ENCODE assay signal across 11 mouse cellular contexts in the genomic region with DNA sequence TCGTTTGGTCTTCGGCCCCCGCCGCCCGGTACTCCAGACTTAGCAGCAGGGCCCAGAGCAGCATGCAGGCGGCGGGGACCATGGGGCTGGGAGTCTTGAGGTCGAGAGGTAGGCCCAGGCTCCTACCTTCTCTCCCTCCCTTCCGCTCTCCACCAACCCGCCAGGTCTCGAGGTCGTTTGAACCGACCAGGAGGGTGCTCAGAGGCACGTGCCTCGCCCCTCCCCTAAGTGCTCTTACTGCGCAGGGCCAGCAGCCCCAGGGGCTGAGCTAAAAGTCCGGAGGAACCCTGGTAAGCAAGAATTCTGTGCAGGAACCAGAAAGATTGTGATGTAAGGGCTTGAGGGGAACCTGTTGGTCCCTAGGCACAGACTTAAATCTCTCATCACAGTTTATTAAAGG. TPM values are rescaled to one million over a fixed set of nuclear protein-coding genes. Genes with fewer than 3 reads are reported as not detected.
DNase-seq lines count a peak whose midpoint lies in the region; ATAC-seq lines count a peak whose summit lies in the region.
"Had no signal": no experiment of that assay in that cellular context is flagged by ENCODE, and none has a peak within 500 bp of the region (broad histone marks: within the 10 kb centered on the region; RNA-seq: fewer than 3 reads in every experiment).

No protein-coding gene starts in this region.

- no peak overlapping the region for H3K27ac ChIP-seq in heart, embryonic 12.5 days (ENCODE audit: poor library complexity, severe bottlenecking)
- no peak overlapping the region for H3K27ac ChIP-seq in lung, embryonic 15.5 days
- no peak overlapping the region for H3K27ac ChIP-seq in embryonic facial prominence, embryonic 13.5 days
- no peak overlapping the region for H3K27ac ChIP-seq in liver, embryonic 16.5 days (ENCODE audit: low read length)

- H3K4me2 ChIP-seq in heart, embryonic 12.5 days, result peak overlapping the region; percentile 34
- peak overlapping the region; percentile 34; the same call in 1 of the 2 replicates for H3K4me2 ChIP-seq in lung, embryonic 15.5 days
- peak overlapping the region; percentile 12; the same call in 1 of the 2 replicates for H3K4me2 ChIP-seq in embryonic facial prominence, embryonic 13.5 days
- H3K4me2 ChIP-seq in liver, embryonic 16.5 days (ENCODE audit: low read depth, low read length), result no peak overlapping the region

- peak overlapping the region; percentile 26 for H3K9ac ChIP-seq in heart, embryonic 12.5 days
- no peak overlapping the region for H3K9ac ChIP-seq in lung, embryonic 15.5 days
- H3K9ac ChIP-seq in embryonic facial prominence, embryonic 13.5 days, result peak overlapping the region; percentile 32; the same call in 1 of the 2 replicates
- no peak overlapping the region for H3K9ac ChIP-seq in liver, embryonic 16.5 days (ENCODE audit: low read depth, low read length)

- intact Hi-C loops in heart, postnatal 10 days (cut with DNase I), result no loop called here

- H3K36me3 ChIP-seq in heart, embryonic 12.5 days, result peaks cover 32% of the 10 kb centered on the region
- H3K36me3 ChIP-seq in lung, embryonic 15.5 days, result peaks cover 26% of the 10 kb centered on the region
- peaks cover 37% of the 10 kb centered on the region for H3K36me3 ChIP-seq in embryonic facial prominence, embryonic 13.5 days
- peaks cover 2% of the 10 kb centered on the region for H3K36me3 ChIP-seq in liver, embryonic 16.5 days (ENCODE audit: control insufficient read depth, insufficient read depth)

- no peak for DNase-seq in heart, postnatal 10 days
- DNase-seq in lung, postnatal 25 days (ENCODE audit: low spot score), result no peak
- DNase-seq in Muller cell, postnatal 12 days (ENCODE audit: inconsistent ontology term), result no peak
- no peak for DNase-seq in frontal cortex, postnatal 36 days (ENCODE audit: low spot score in 2 of 2)
- DNase-seq: right cerebral cortex, adult 18-20 months; thymus, postnatal 25 days had no signal

- H3K4me1 ChIP-seq in heart, embryonic 12.5 days (replicated peaks), result peaks cover 10% of the 10 kb centered on the region
- H3K4me1 ChIP-seq in lung, embryonic 15.5 days, result peaks cover 9% of the 10 kb centered on the region; the same call in 1 of the 2 replicates
- H3K4me1 ChIP-seq in embryonic facial prominence, embryonic 13.5 days, result 0 out of 2 replicates have a peak, but pooled peaks cover 3% of the 10 kb centered on the region
- H3K4me1 ChIP-seq in liver, embryonic 16.5 days (ENCODE audit: control insufficient read depth, low read depth, low read length), result no peaks in the 10 kb centered on the region

- H3K9me3 ChIP-seq in heart, embryonic 12.5 days (replicated peaks), result 0 out of 2 replicates have a peak, but pooled peaks cover 9% of the 10 kb centered on the region
- no peaks in the 10 kb centered on the region for H3K9me3 ChIP-seq in lung, embryonic 15.5 days
- H3K9me3 ChIP-seq in embryonic facial prominence, embryonic 13.5 days, result no peaks in the 10 kb centered on the region
- H3K9me3 ChIP-seq in liver, embryonic 16.5 days (replicated peaks; ENCODE audit: control insufficient read depth, low read length), result no peaks in the 10 kb centered on the region

- H3K4me3 ChIP-seq in heart, embryonic 12.5 days, result 0 out of 2 replicates have a peak overlapping the region, but pooled peaks have one; percentile 0
- no peak overlapping the region for H3K4me3 ChIP-seq in lung, embryonic 15.5 days
- H3K4me3 ChIP-seq in embryonic facial prominence, embryonic 13.5 days, result no peak overlapping the region
- no peak overlapping the region for H3K4me3 ChIP-seq in liver, embryonic 16.5 days (ENCODE audit: low read depth, low read length)

- 26% methylated on average over 17 of the region's 17 CpGs for WGBS in heart, embryonic 12.5 days
- 24% methylated on average over 17 of the region's 17 CpGs for WGBS in lung, embryonic 15.5 days
- 33% methylated on average over 17 of the region's 17 CpGs for WGBS in embryonic facial prominence, embryonic 13.5 days
- 44% methylated on average over 17 of the region's 17 CpGs for WGBS in liver, embryonic 16.5 days (ENCODE audit: insufficient replicate concordance)

- H3K27me3 ChIP-seq in heart, embryonic 12.5 days (replicated peaks), result no peaks in the 10 kb centered on the region
- no peaks in the 10 kb centered on the region for H3K27me3 ChIP-seq in lung, embryonic 15.5 days
- H3K27me3 ChIP-seq in embryonic facial prominence, embryonic 13.5 days, result no peaks in the 10 kb centered on the region
- no peaks in the 10 kb centered on the region for H3K27me3 ChIP-seq in liver, embryonic 16.5 days (ENCODE audit: control insufficient read depth, insufficient read depth, low read depth, low read length)

- ATAC-seq in heart, embryonic 12.5 days (ENCODE audit: insufficient number of reproducible peaks, low FRiP score), result 0 out of 2 replicates have a peak, but pooled peaks have one; percentile 13
- no peak for ATAC-seq in lung, embryonic 15.5 days (ENCODE audit: borderline replicate concordance, extremely low read depth, low FRiP score, low TSS enrichment)
- no peak for ATAC-seq in embryonic facial prominence, embryonic 13.5 days (ENCODE audit: insufficient number of reproducible peaks, insufficient read depth, low FRiP score, low TSS enrichment, low read depth)
- ATAC-seq in liver, embryonic 16.5 days (ENCODE audit: low read depth), result 0 out of 2 replicates have a peak, but pooled peaks have one; percentile 11
- ATAC-seq: CD4-positive, CD25-positive, alpha-beta regulatory T cell, adult 4 months had no signal

RNA-seq across cellular contexts. Expression of a gene that starts 0.5 kb away (rescaled TPM):
- 0.53 and 0.64 TPM in 2 replicates for polyA plus RNA-seq in heart, embryonic 12.5 days (2016; fragmentation: Nextera tagmentation; extraction: Ambion mirVana)
- total RNA-seq in heart, postnatal 10 days (2021), result under 1 TPM in 1 of 2 experiments, not detected in 1; 0.12 TPM
- polyA plus RNA-seq in lung, embryonic 15.5 days (2015; fragmentation: Nextera tagmentation; extraction: Ambion mirVana), result 0.32 and 0.60 TPM in 2 replicates
- polyA plus RNA-seq in embryonic facial prominence, embryonic 13.5 days (2015; fragmentation: Nextera tagmentation; extraction: Ambion mirVana), result 0.46 and 0.61 TPM in 2 replicates
- 0.07 TPM in 2 replicates for polyA plus RNA-seq in liver, embryonic 16.5 days (2015; fragmentation: Nextera tagmentation; extraction: Ambion mirVana)

RNA-seq across cellular contexts. Expression of a gene that starts 8.9 kb away (rescaled TPM):
- 12.8 and 13.6 TPM in 2 replicates for polyA plus RNA-seq in heart, embryonic 12.5 days (2016; fragmentation: Nextera tagmentation; extraction: Ambion mirVana)
- total RNA-seq in heart, postnatal 10 days (2021), result 1 to 10 TPM; 6.4 to 8.9 TPM
- 10.7 and 11.6 TPM in 2 replicates for polyA plus RNA-seq in lung, embryonic 15.5 days (2015; fragmentation: Nextera tagmentation; extraction: Ambion mirVana)
- 18.8 and 20.3 TPM in 2 replicates for polyA plus RNA-seq in embryonic facial prominence, embryonic 13.5 days (2015; fragmentation: Nextera tagmentation; extraction: Ambion mirVana)
- polyA plus RNA-seq in liver, embryonic 16.5 days (2015; fragmentation: Nextera tagmentation; extraction: Ambion mirVana), result 1.8 and 2.0 TPM in 2 replicates

RNA-seq across cellular contexts. Expression of a gene that starts 10.1 kb away (rescaled TPM):
- not detected in 2 replicates for polyA plus RNA-seq in heart, embryonic 12.5 days (2016; fragmentation: Nextera tagmentation; extraction: Ambion mirVana)
- not detected for total RNA-seq in heart, postnatal 10 days (2021)
- 4.0 and 4.1 TPM in 2 replicates for polyA plus RNA-seq in lung, embryonic 15.5 days (2015; fragmentation: Nextera tagmentation; extraction: Ambion mirVana)
- 4.9 and 6.2 TPM in 2 replicates for polyA plus RNA-seq in embryonic facial prominence, embryonic 13.5 days (2015; fragmentation: Nextera tagmentation; extraction: Ambion mirVana)
- not detected in 2 replicates for polyA plus RNA-seq in liver, embryonic 16.5 days (2015; fragmentation: Nextera tagmentation; extraction: Ambion mirVana)
- polyA plus RNA-seq: CD4-positive, CD25-positive, alpha-beta regulatory T cell, adult 4 months had no signal

RNA-seq across cellular contexts. Expression of a gene that starts 12.4 kb away (rescaled TPM):
- polyA plus RNA-seq in heart, embryonic 12.5 days (2016; fragmentation: Nextera tagmentation; extraction: Ambion mirVana), result 60.9 and 62.1 TPM in 2 replicates
- 10 to 100 TPM; 40.4 to 41.3 TPM for total RNA-seq in heart, postnatal 10 days (2021)
- 111 and 115 TPM in 2 replicates for polyA plus RNA-seq in lung, embryonic 15.5 days (2015; fragmentation: Nextera tagmentation; extraction: Ambion mirVana)
- 89.6 and 91.2 TPM in 2 replicates for polyA plus RNA-seq in embryonic facial prominence, embryonic 13.5 days (2015; fragmentation: Nextera tagmentation; extraction: Ambion mirVana)
- 36.4 and 37.3 TPM in 2 replicates for polyA plus RNA-seq in liver, embryonic 16.5 days (2015; fragmentation: Nextera tagmentation; extraction: Ambion mirVana)

RNA-seq across cellular contexts. Expression of a gene that starts 23.2 kb away (rescaled TPM):
- 7.7 and 8.9 TPM in 2 replicates for polyA plus RNA-seq in heart, embryonic 12.5 days (2016; fragmentation: Nextera tagmentation; extraction: Ambion mirVana)
- total RNA-seq in heart, postnatal 10 days (2021), result 10 to 100 TPM; 14.0 to 17.1 TPM
- 9.9 and 11.2 TPM in 2 replicates for polyA plus RNA-seq in lung, embryonic 15.5 days (2015; fragmentation: Nextera tagmentation; extraction: Ambion mirVana)
- 13.9 and 14.2 TPM in 2 replicates for polyA plus RNA-seq in embryonic facial prominence, embryonic 13.5 days (2015; fragmentation: Nextera tagmentation; extraction: Ambion mirVana)
- 6.6 and 7.0 TPM in 2 replicates for polyA plus RNA-seq in liver, embryonic 16.5 days (2015; fragmentation: Nextera tagmentation; extraction: Ambion mirVana)

Comparison
In these comparisons a context has a peak if more than half of its experiments do, and no peak if none do; other contexts are left out.
1. ATAC-seq: peak in heart, embryonic 12.5 days (single experiment) and liver, embryonic 16.5 days (single experiment); none in lung, embryonic 15.5 days (single experiment) and embryonic facial prominence, embryonic 13.5 days (single experiment).
2. H3K9ac ChIP-seq: peak in heart, embryonic 12.5 days (single experiment) and embryonic facial prominence, embryonic 13.5 days (single experiment); none in lung, embryonic 15.5 days (single experiment) and liver, embryonic 16.5 days (single experiment).